Mouse (Mus musculus) G1E (cell line): ENCODE measurements around the gene Eif2a.

Experiments
- CTCF ChIP-seq: IDR thresholded peaks from 2 replicates; pipeline ENCODE4 v1.5.1; 2012; ENCODE audit warnings: low read depth, low read length, inconsistent platforms, mixed read lengths
- GATA1 ChIP-seq: IDR thresholded peaks from 2 replicates; pipeline ENCODE4 v1.6.1; 2012; ENCODE audit warnings: borderline replicate concordance, low read length, inconsistent platforms, mixed read lengths
- GATA2 ChIP-seq: IDR thresholded peaks from 2 replicates; pipeline ENCODE4 v1.6.1; 2012; ENCODE audit warnings: low read depth, low read length, inconsistent platforms, borderline replicate concordance

DNA sequence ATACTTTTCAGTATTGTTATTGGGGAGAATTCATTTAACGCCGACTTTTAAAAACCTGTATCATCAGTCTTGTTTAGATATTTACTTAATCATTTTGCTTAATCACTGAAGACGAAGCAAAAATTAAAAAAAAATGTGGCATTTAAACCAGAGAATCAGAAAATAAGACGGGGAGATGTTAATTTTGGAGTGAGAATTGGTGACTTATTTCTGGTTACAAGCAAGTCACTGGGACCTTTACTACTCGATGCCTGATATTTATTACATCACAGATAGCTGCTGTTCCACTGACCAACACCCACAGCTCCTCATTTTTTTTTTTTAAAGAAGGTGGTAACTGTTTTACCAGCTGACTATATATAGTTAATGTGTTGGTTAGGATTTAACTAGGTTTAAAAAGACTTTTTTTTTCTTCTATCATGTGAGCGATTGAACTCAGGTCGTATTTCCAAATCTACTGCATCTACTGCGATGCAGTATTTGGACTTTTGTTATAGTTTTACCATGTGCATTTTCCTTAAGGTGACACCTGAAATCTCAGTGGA, 52.0 kb downstream of the Eif2a start:
- TF ChIP-seq CTCF (no peak), GATA2 (no peak), GATA1 (no peak)
